Mouse (Mus musculus) forebrain, embryonic 16.5 days (tissue): ENCODE results near the gene Mroh7. TPM values are rescaled to one million over a fixed set of nuclear protein-coding genes. Genes with fewer than 3 reads are reported as not detected.

ENCODE experiments used
- polyA plus RNA-seq: library from polyadenylated mRNA; unstranded; fragments of >200 nt; fragmentation: Nextera tagmentation; extraction: Ambion mirVana; gene quantifications from 2 replicates; pipeline ENCODE4 v1.2.1, GENCODE M21; 2015

Mroh7 gene
- polyA plus RNA-seq, 1 experiment from 2014 or later = 0.38 TPM

Other genes starting within 250 kb of the Mroh7 start
- gene Bsnd, start 238.6 kb downstream of the Mroh7 start, polyA plus RNA-seq = not detected in 2 replicates
- 3.9 and 4.2 TPM in 2 replicates for gene Dhcr24, start 169.9 kb downstream of the Mroh7 start, polyA plus RNA-seq
- gene Lexm, start 113.7 kb downstream of the Mroh7 start, polyA plus RNA-seq = not detected in 2 replicates
- 0.40 and 0.71 TPM in 2 replicates for gene Ttc22, start 108.5 kb downstream of the Mroh7 start, polyA plus RNA-seq
- 12.6 and 12.8 TPM in 2 replicates for gene Pars2, start 79.9 kb downstream of the Mroh7 start, polyA plus RNA-seq
- gene Ttc4, start 52.0 kb downstream of the Mroh7 start, polyA plus RNA-seq = 133 and 152 TPM in 2 replicates
- not detected in 2 replicates for gene Fam151a, start 3.0 kb upstream of the Mroh7 start, polyA plus RNA-seq
- gene Acot11, start 74.1 kb upstream of the Mroh7 start, polyA plus RNA-seq = 1.1 and 1.5 TPM in 2 replicates
- gene Ssbp3, start 179.8 kb upstream of the Mroh7 start, polyA plus RNA-seq = 163 and 167 TPM in 2 replicates